Mouse (Mus musculus): ENCODE results near the gene Ifrd2. TPM values are rescaled to one million over a fixed set of nuclear protein-coding genes. Genes with fewer than 3 reads are reported as not detected.

Gene Ifrd2
- total RNA-seq, 2 experiments from 2014 or later = 34.6 to 40.4 TPM

GRCm38 (mm10) chr9:107620954-107621353 is 33.5 kb downstream of the Ifrd2 start:
- no peak for DNase-seq

DNA sequence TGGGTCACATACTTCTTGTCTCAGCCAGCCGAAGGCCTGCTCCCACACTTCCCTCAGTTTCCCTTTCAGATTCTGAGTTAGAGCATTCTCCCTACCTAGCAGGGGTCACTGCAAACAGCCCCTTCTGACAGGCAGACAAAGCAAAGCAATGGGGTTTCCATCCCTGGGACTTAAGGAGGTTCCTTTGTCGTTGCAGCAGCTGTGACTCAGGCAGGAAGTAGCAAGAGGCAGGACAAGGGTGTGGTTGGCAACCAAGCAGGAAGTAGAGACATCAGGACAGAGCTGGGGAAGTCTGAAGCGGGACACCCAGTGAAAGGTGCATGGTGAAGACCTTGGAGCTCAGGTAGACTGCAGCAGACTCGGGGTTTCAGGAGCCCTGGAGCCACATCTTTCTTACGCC is 37.1 kb downstream of the Ifrd2 start:
- DNase-seq = peak; percentile 7

DNA sequence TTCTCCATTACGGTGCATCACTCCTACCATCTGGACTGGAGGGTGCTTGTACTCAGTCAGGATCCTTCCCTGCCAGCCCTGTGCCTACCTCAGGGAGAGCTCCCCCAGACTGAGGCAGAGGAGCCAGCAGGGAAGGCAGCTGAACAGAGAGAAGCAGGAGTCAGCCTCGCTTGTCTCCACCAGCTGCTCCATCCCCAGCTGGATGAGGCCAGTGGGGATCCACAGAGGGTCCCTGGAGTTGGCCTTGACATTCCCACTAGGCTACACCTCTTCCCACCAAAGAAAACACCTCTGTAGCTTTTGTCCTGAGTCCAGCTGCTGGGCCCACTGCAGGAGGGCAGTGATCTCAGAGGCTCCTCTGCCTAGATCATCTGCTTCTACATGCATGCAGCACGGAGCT is 37.5 kb downstream of the Ifrd2 start:
- no peak for DNase-seq

DNA sequence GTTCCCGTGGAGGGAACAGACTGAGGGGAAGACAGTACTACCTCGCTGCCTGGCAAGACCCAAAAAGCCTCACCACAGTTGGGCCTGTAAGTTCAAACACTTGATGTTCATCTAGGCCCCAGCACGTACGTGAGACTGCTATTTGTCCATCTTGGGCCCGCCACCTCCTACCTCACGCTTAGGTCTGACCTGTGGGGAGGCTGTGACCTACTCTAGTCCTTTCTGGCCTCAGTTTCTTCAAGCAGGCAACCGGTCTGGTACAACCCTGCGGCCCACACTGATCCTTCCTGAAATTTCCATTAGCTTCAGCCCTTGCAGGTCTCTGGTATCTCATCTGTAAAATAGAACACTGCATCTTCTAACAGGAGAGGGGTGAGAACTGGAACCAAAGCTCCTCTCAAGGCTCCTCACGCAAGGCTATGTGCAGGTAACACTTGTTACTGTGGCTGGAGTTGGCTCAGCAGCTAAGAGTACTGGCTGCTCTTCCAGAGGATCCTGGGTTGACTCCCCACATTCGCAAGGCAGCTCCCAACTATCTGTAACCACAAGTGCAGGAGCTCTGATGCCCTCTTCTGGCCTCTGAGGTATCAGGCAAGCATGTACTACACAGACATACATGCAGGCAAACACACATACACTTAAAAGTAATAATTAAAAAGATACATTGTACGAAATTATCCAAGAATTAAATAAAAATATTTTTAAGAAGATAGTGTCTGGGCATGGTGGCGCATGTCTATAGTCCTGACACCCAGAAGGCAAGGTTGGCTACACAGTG is 38.1 kb downstream of the Ifrd2 start:
- peak; percentile 16 for DNase-seq

- peak; percentile 14 for DNase-seq
These were observed 38.9 kb downstream of the Ifrd2 start for GRCm38 (mm10) chr9:107626158-107626843.

DNA sequence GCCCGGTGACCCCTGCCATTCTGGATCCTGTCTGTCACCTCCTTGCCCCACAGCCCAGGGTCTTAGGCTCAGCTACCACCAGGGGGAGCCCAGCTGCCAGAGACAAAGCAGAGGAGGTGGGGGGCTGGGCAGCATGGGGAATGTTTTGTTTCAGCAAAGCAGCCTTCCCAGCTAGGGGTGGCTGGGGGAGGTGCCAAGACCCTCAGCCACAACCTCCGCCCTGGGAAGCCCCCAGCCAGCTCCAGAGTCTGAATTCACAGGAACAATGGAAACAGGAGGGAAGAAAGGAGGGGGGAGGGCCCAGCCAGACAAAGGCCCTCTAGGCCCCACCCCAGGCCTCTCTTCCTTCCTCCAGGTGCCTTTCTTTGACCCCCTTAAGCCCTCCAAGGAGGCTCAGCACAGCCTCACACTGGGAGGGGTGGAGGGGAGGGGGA is 39.4 kb downstream of the Ifrd2 start:
- DNase-seq = peak; percentile 88

GRCm38 (mm10) chr9:107627387-107628255 is 40.2 kb downstream of the Ifrd2 start:
- DNase-seq = peak; percentile 33

DNA sequence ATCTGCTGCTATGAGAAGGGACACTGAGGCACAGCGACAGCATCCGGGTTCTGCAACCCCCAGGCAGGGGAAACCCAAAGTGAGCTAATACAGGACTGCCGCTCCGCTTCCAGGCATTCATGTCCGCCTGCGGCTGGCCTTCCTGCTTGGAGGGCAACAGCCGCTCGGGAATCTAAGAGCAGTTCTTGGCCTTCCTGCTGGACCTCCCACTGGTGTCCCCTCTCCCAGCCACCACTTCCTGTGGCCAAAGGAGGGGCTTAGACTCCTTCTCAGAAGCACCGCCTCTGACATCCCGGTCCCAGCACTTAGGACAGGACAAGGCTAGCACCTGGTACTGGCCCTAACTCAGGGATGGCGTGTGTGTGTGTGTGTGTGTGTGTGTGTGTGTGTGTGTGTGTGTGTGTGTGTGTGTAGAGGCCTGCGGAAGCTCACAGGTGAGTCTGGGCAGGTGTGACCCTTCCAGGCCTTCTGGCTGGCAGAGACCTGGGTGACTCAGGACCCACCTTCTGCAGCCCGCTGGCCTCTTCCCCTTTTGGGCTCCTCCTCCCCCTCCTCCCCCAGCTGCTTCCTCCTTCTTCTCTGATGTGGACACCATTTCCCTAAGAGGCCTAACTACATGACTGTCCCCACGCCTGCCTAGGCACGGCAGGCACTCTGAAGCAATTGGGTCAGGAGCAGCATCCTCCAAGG is 41.4 kb downstream of the Ifrd2 start:
- peak; percentile 31 for DNase-seq

DNA sequence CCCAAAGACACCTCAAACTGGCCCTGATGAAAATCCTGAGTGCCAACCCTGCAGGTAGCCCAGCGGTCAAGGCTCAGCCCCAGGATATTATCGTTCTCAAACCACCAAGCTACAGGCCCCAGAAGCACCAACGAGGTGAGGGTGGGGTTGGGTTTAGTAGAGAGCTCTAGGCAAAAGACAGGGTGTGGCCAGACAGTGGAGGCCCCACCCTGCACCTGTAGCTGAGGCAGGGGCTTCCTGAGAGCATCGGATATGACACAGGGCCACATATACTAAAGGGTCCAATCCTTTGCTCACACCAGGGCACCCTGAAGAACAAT is 41.9 kb downstream of the Ifrd2 start:
- DNase-seq = no peak

DNA sequence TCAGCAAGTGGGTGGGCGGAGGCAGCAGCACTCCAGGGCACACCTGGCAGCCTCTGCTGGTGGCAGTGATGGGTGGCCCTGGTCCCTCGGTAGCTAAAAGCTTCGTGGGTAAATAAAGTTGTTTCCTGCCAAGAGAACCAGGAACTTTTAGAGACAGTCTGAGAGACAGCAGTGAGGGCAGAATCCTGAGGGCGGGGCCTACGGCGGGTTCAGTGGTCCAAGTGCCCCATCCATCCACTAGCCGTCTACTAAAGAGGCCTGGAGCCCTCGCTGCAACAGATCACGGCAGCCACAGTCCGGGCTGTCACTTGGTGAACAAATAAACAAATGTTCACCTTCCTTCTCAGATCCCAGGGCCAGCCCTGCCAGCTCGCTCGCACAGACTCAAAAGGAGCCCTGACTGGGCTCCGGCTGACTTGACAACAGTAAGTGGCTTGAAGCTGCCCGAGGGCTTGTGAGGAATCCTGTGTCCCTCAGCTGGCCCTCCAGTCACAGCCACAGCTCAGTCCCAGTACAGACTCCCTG is 42.5 kb downstream of the Ifrd2 start:
- DNase-seq = peak; percentile 22

DNA sequence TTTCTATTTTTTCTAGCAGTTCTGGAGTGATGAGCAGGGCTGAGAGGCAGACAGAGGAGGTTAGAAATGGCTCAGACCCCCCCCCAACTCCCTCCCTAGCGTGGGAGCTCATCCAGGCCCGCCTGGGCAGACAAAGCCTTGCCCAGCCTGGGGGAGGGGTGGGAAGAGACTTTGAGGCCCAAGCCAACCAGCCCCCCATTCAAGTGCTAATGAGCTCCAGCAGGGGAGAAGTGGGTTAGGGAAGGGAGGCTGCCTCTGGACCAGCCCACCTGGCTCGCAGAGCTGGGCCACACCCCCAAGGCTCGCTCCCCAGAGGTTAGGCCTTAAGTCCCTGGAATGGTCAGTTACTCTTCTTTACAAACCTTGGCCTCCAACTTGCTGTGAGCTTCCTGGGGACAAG is 43.1 kb downstream of the Ifrd2 start:
- peak; percentile 27 for DNase-seq

GRCm38 (mm10) chr9:107631311-107631826 is 43.9 kb downstream of the Ifrd2 start:
- DNase-seq = no peak

- no peak for DNase-seq
These were observed 44.4 kb downstream of the Ifrd2 start for GRCm38 (mm10) chr9:107631861-107632260.

- DNase-seq = peak; percentile 54
These were observed 45.0 kb downstream of the Ifrd2 start for GRCm38 (mm10) chr9:107632478-107632877.

DNA sequence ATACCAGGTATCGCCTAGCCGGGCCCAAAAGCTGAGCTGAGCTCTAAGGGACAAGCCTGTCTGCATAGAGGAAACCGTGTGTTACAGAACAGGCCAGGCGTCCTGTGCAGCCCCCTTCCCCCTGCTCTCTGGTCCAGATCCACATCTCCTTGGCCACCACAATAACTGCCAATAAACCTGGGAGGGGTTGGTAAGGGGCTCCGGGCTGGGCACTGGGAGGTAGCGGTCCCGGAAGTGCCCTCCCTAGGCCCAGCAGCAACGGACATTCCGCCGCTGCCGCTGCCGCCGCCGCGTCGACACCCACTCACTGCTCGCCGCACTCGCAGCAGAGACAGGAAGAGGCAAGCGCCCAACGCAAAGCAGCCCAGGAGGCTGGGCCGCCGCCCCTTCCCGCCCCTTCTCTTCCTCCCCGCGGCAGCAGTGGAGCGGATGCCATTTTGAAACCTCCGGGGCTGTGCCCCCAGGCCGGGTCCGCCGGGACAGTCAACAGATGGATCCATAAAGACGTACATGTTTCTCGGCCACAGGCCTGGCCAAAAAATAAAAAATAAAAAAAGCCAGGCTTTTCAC is 45.7 kb downstream of the Ifrd2 start:
- DNase-seq = peak; percentile 77

DNA sequence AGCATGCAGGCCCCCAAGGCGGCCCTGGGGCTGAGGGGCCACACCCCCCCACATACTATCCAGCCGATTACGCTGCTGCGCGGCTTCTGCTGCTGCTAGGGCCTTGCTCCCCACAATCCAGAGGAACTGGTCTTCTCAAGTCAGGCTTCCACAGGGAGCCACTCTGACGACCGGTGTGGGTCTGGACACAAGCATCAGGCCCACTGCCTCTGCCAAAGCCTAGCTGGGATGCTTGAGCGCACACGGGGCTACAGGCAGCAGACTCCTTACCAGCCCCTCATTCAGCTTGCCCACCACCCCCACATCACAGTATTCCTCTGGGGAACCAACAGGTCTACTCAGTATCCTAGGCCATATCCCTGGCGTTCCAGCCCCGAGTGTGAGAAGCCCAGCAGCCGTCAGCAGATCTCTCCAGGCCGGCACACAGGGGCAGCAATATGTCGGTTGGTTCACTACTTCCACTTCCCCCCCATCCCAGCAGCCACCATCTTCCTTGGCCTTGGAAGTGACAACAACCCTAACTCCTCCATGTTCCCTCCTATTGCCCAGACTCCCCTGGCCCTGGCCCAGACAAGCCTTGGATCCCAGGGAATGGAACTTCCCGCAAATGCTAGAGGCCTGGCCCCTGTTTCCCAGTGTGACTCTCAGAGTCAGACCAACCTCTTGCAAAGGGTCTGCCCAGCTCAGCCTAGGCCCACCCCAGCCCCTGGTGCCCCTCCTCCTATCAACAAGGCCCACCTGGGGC is 46.4 kb downstream of the Ifrd2 start:
- DNase-seq = peak; percentile 57

- no peak for DNase-seq
These were observed 47.2 kb downstream of the Ifrd2 start for GRCm38 (mm10) chr9:107634406-107635278.

DNA sequence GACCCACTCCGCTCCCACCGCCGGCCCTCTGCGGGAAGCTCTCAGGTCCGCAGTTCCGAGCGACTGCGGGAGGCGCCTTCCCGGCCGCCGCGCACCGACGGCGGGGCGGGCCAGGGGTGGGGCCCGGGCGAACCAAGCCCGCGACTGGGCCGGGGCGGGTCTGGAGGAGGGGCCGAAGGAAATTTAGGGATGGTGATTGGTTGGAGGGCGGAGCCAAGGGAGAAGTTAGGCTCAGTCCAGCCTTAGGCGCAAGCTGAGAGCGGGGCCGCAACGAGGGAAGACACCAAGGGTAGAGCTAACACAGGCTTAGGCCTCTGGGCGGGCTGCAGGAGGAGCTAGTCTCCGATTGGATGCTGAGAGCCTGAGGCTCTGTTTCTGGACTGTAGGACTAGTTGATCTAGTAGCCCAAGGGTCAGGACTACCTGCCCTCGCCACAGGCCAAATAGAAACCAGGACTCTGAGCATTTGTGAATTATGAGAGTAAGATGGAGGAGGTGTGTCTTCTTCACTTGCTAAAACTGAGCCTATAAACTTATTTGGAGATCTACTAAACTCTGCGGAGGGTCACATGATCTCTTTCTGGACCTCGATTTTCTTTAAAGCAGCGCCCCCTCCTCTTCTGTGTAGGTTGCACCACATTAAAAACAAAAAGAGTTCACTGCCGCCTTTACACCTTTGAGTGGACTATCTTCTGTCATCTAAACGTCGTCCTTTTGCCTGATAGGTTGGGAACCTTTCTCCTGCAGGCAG is 48.0 kb downstream of the Ifrd2 start, which contains the start of gene Gnai2:
Gene Gnai2 (minus strand): TSS at position 89 of the 750 bp plus-strand sequence.
- peak; percentile 93 for DNase-seq

DNA sequence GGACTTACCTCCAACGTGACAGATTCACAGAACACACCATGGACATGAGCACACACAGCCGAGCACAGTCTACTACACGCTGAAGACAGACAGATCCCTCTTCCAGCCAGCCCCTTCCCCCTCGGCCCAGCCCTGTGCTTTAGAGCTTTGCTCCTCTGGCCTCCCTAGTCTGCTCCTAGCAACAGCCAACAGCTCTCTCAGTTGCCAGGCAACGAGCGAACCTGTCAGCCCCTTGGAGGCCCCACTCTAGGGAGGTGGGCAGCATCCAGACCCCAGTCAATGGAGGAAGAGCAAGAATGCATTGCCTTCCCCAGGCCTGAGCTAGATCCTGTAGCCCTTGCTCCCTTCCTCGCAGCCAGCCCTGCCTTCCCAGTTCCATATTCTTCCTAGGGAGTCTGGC is 49.6 kb downstream of the Ifrd2 start:
- DNase-seq = no peak

Data from gastrocnemius, postnatal 10 days (tissue).